Mouse (Mus musculus): Measurements from ENCODE around the gene Mrps27. TPM values are rescaled to one million over a fixed set of nuclear protein-coding genes. Genes with fewer than 3 reads are reported as not detected.
"Not testable (repeated sequence)": the region's sequence is repeated elsewhere in the genome, so short reads cannot be mapped to it uniquely, and the experiment has no call there.

Gene Mrps27
- polyA plus RNA-seq, 1 experiment from 2014 or later = 56.1 TPM

GRCm38 (mm10) chr13:99314657-99315181, 29.9 kb upstream of the Mrps27 start:
- WGBS = 78% methylated on average over 15 of the region's 15 CpGs
- H3K36me3 ChIP-seq (ENCODE audit: control insufficient read depth, insufficient read depth, low read length) = no peaks in the 10 kb centered on the region
- H3K9me3 ChIP-seq (replicated peaks; ENCODE audit: control insufficient read depth, low read length) = no peaks in the 10 kb centered on the region
- no peak overlapping the region for H3K9ac ChIP-seq (ENCODE audit: low read length)
- no peaks in the 10 kb centered on the region for H3K27me3 ChIP-seq (ENCODE audit: control insufficient read depth, insufficient read depth, low read length)
- no peak overlapping the region for H3K4me3 ChIP-seq (replicated peaks; ENCODE audit: low read length)
- no peak for ATAC-seq (ENCODE audit: insufficient read depth, low FRiP score)
- no peaks in the 10 kb centered on the region for H3K4me1 ChIP-seq (ENCODE audit: control insufficient read depth, insufficient read depth, low read length)
- H3K27ac ChIP-seq (ENCODE audit: low read length) = no peak overlapping the region
- no peak overlapping the region for H3K4me2 ChIP-seq (ENCODE audit: low read depth, low read length)

- Histone ChIP-seq H3K4me1 (ENCODE audit: control insufficient read depth, insufficient read depth, low read length) (no peaks in the 10 kb centered on the region), H3K9ac (ENCODE audit: low read length) (no peak overlapping the region), H3K36me3 (ENCODE audit: control insufficient read depth, insufficient read depth, low read length) (peaks cover 2% of the 10 kb centered on the region; the same call in 1 of the 2 replicates), H3K27ac (ENCODE audit: low read length) (no peak overlapping the region), H3K9me3 (replicated peaks; ENCODE audit: control insufficient read depth, low read length) (no peaks in the 10 kb centered on the region), H3K4me2 (ENCODE audit: low read depth, low read length) (no peak overlapping the region), H3K27me3 (ENCODE audit: control insufficient read depth, insufficient read depth, low read length) (no peaks in the 10 kb centered on the region), H3K4me3 (replicated peaks; ENCODE audit: low read length) (no peak overlapping the region)
- 82% methylated on average over 6 of the region's 6 CpGs for WGBS
- ATAC-seq (ENCODE audit: insufficient read depth, low FRiP score) = no peak
Observed at GRCm38 (mm10) chr13:99316366-99316765, 28.2 kb upstream of the Mrps27 start.

DNA sequence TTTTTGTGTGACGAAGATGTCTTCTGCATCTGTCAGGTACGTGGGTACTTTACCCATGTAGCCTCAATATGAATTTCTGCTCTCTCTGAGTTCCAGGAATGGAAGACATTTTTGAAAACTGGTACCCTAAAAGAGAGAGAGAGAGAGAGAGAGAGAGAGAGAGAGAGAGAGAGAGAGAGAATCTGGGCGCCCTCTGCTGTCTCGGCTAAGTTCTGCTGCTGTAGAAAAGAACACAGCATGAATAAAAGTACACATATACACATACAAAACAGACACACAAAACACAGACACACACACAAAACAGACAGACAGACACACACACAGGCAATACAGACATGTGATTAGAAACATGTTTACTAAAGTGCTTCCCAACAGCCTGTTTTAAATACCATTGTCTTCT, 27.5 kb upstream of the Mrps27 start:
- no peaks in the 10 kb centered on the region for H3K27me3 ChIP-seq (ENCODE audit: control insufficient read depth, insufficient read depth, low read length)
- ATAC-seq (ENCODE audit: insufficient read depth, low FRiP score) = no peak
- 48% methylated on average over 4 of the region's 4 CpGs for WGBS
- H3K36me3 ChIP-seq (ENCODE audit: control insufficient read depth, insufficient read depth, low read length) = peaks cover 3% of the 10 kb centered on the region; the same call in 1 of the 2 replicates
- H3K9ac ChIP-seq (ENCODE audit: low read length) = no peak overlapping the region
- H3K4me2 ChIP-seq (ENCODE audit: low read depth, low read length) = no peak overlapping the region
- no peak overlapping the region for H3K27ac ChIP-seq (ENCODE audit: low read length)
- no peaks in the 10 kb centered on the region for H3K9me3 ChIP-seq (replicated peaks; ENCODE audit: control insufficient read depth, low read length)
- H3K4me1 ChIP-seq (ENCODE audit: control insufficient read depth, insufficient read depth, low read length) = no peaks in the 10 kb centered on the region
- H3K4me3 ChIP-seq (replicated peaks; ENCODE audit: low read length) = no peak overlapping the region

GRCm38 (mm10) chr13:99320453-99320852, 24.1 kb upstream of the Mrps27 start:
- H3K9me3 ChIP-seq (replicated peaks; ENCODE audit: control insufficient read depth, low read length) = no peaks in the 10 kb centered on the region
- H3K27me3 ChIP-seq (ENCODE audit: control insufficient read depth, insufficient read depth, low read length) = no peaks in the 10 kb centered on the region
- H3K9ac ChIP-seq (ENCODE audit: low read length) = no peak overlapping the region
- H3K4me3 ChIP-seq (replicated peaks; ENCODE audit: low read length) = no peak overlapping the region
- H3K36me3 ChIP-seq (ENCODE audit: control insufficient read depth, insufficient read depth, low read length) = peaks cover 9% of the 10 kb centered on the region; the same call in 1 of the 2 replicates
- no peak overlapping the region for H3K4me2 ChIP-seq (ENCODE audit: low read depth, low read length)
- WGBS = 82% methylated on average over 7 of the region's 7 CpGs
- ATAC-seq (ENCODE audit: insufficient read depth, low FRiP score) = no peak
- no peak overlapping the region for H3K27ac ChIP-seq (ENCODE audit: low read length)
- H3K4me1 ChIP-seq (ENCODE audit: control insufficient read depth, insufficient read depth, low read length) = no peaks in the 10 kb centered on the region

DNA sequence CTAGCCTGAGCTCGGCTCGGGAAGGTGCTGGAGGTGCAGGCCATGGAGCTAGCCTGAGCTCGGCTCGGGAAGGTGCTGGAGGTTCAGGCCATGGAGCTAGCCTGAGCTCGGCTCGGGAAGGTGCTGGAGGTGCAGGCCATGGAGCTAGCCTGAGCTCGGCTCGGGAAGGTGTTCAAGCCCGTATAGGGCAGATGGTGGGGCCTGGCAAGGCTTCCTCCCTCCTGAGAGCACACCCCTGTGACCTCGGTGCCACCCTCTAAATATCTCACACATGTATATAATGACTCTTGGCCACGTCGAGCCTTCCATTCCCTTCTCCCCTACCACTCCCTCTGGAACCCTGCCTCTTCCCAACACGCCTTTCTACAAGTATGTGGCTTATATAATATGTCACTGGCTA, 21.7 kb upstream of the Mrps27 start:
- not testable (repeated sequence) for H3K27me3 ChIP-seq (ENCODE audit: control insufficient read depth, insufficient read depth, low read length); H3K4me3 ChIP-seq (replicated peaks; ENCODE audit: low read length); ATAC-seq (ENCODE audit: insufficient read depth, low FRiP score); H3K4me2 ChIP-seq (ENCODE audit: low read depth, low read length); H3K9ac ChIP-seq (ENCODE audit: low read length); H3K27ac ChIP-seq (ENCODE audit: low read length); H3K9me3 ChIP-seq (replicated peaks; ENCODE audit: control insufficient read depth, low read length); H3K36me3 ChIP-seq (ENCODE audit: control insufficient read depth, insufficient read depth, low read length); H3K4me1 ChIP-seq (ENCODE audit: control insufficient read depth, insufficient read depth, low read length)
- WGBS = 90% methylated on average over 11 of the region's 13 CpGs

DNA sequence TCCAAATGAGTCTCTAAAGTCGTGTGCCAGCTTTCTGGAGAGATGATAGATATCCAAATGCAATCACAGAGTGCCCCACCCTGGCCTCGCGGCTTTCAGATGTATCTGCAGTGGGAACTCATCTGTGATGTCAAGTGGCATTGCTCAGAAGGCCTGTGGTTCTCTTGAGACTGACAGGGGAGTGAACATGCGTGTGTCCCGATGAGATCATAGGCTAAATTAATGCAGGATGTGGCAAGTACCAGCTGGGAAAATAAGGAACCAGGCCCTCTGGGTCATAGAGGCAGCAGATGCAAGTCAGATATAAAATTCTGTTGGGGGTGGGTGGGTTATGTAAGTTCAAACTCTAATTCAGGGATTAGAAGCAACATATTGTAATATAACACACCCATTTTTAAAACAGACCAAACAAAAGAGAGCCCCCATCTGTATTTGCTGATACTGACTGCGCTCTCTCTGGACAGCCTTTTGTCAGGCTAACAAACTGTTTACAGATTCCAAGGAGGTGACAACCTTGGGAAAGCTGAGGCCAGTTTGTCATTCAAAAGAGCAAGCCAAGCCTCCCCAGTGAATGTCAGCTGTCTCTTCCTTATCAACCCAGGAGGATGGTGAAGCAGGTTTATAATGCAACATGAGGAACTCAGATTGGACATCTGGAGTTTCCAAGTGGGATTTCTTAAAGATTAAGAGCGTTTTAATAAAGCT, 20.8 kb upstream of the Mrps27 start:
- Histone ChIP-seq H3K4me3 (replicated peaks; ENCODE audit: low read length) (no peak overlapping the region), H3K9me3 (replicated peaks; ENCODE audit: control insufficient read depth, low read length) (no peaks in the 10 kb centered on the region), H3K27ac (ENCODE audit: low read length) (0 out of 2 replicates have a peak overlapping the region, but pooled peaks have one; percentile 26), H3K27me3 (ENCODE audit: control insufficient read depth, insufficient read depth, low read length) (no peaks in the 10 kb centered on the region), H3K4me1 (ENCODE audit: control insufficient read depth, insufficient read depth, low read length) (no peaks in the 10 kb centered on the region), H3K9ac (ENCODE audit: low read length) (no peak overlapping the region), H3K36me3 (ENCODE audit: control insufficient read depth, insufficient read depth, low read length) (peaks cover 9% of the 10 kb centered on the region; the same call in 1 of the 2 replicates), H3K4me2 (ENCODE audit: low read depth, low read length) (no peak overlapping the region)
- no peak for ATAC-seq (ENCODE audit: insufficient read depth, low FRiP score)
- WGBS = 65% methylated on average over 7 of the region's 7 CpGs

DNA sequence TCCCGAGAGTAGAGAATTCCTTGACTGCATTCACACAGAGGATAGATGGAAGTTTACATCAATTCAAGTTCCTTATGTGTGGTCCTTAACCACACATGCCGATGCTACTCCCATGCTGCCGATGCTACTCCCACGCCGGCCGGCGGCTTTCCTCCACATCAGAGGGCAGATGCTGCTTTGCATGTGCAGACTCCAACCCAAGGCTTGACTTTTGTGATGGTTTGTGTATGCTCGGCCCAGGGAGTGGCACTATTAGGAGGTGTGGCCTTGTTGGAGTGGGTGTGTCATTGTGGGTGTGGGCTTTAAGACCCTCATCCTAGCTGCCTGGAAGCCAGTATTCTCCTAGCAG, 20.3 kb upstream of the Mrps27 start:
- not testable (repeated sequence) for ATAC-seq (ENCODE audit: insufficient read depth, low FRiP score); H3K4me2 ChIP-seq (ENCODE audit: low read depth, low read length); H3K9ac ChIP-seq (ENCODE audit: low read length); H3K27me3 ChIP-seq (ENCODE audit: control insufficient read depth, insufficient read depth, low read length); H3K27ac ChIP-seq (ENCODE audit: low read length); H3K4me3 ChIP-seq (replicated peaks; ENCODE audit: low read length); H3K36me3 ChIP-seq (ENCODE audit: control insufficient read depth, insufficient read depth, low read length); H3K4me1 ChIP-seq (ENCODE audit: control insufficient read depth, insufficient read depth, low read length); H3K9me3 ChIP-seq (replicated peaks; ENCODE audit: control insufficient read depth, low read length)
- 81% methylated on average over 8 of the region's 8 CpGs for WGBS

GRCm38 (mm10) chr13:99331255-99331654, 13.3 kb upstream of the Mrps27 start:
- Histone ChIP-seq H3K4me2 (ENCODE audit: low read depth, low read length) (no peak overlapping the region), H3K36me3 (ENCODE audit: control insufficient read depth, insufficient read depth, low read length) (peaks cover 9% of the 10 kb centered on the region; the same call in 1 of the 2 replicates), H3K27ac (ENCODE audit: low read length) (no peak overlapping the region), H3K9ac (ENCODE audit: low read length) (no peak overlapping the region), H3K27me3 (ENCODE audit: control insufficient read depth, insufficient read depth, low read length) (no peaks in the 10 kb centered on the region), H3K4me1 (ENCODE audit: control insufficient read depth, insufficient read depth, low read length) (no peaks in the 10 kb centered on the region), H3K9me3 (replicated peaks; ENCODE audit: control insufficient read depth, low read length) (no peaks in the 10 kb centered on the region), H3K4me3 (replicated peaks; ENCODE audit: low read length) (no peak overlapping the region)
- 73% methylated on average over 4 of the region's 4 CpGs for WGBS
- ATAC-seq (ENCODE audit: insufficient read depth, low FRiP score) = no peak

- ATAC-seq (ENCODE audit: insufficient read depth, low FRiP score) = no peak
- Histone ChIP-seq H3K4me1 (ENCODE audit: control insufficient read depth, insufficient read depth, low read length) (no peaks in the 10 kb centered on the region), H3K9ac (ENCODE audit: low read length) (no peak overlapping the region), H3K4me3 (replicated peaks; ENCODE audit: low read length) (no peak overlapping the region), H3K4me2 (ENCODE audit: low read depth, low read length) (no peak overlapping the region), H3K27me3 (ENCODE audit: control insufficient read depth, insufficient read depth, low read length) (no peaks in the 10 kb centered on the region), H3K36me3 (ENCODE audit: control insufficient read depth, insufficient read depth, low read length) (peaks cover 21% of the 10 kb centered on the region; the same call in 1 of the 2 replicates), H3K27ac (ENCODE audit: low read length) (no peak overlapping the region), H3K9me3 (replicated peaks; ENCODE audit: control insufficient read depth, low read length) (no peaks in the 10 kb centered on the region)
- WGBS = 59% methylated on average over 6 of the region's 6 CpGs
Observed at GRCm38 (mm10) chr13:99337510-99337909, 7.1 kb upstream of the Mrps27 start.

Data from stomach, embryonic 16.5 days (tissue).